Mouse (Mus musculus) T-helper 2 cell (primary cell): ENCODE measurements around the gene Itgbl1.

Experiments used
- in situ Hi-C: fragments of 300-600 bp; cut with MboI, MseI; formaldehyde crosslinking; loops from one replicate; pipeline ENCODE4 v1.15.1; 2025; ENCODE audit warnings: high pct_unique_total_duplicates

Gene Itgbl1

DNA sequence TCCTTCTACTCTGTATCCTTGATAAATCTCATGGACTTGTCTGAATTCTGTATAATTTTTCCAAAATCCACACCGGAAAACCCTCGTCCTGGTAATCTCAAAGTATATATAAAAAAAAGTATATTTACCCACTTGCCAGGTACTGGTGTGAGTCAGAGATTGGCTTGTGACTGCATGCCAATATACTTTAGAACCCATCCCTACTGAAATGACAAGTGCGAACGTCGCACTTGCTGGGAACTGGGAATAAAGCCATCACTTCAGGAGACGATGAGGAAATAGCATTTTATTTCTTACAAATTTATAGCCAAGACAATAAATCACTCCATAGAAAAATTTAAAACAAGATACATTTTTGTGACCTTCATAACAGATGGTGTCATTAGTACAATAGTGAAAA, 308.2 kb downstream of the Itgbl1 start:
- in situ Hi-C loops: no loop called here

DNA sequence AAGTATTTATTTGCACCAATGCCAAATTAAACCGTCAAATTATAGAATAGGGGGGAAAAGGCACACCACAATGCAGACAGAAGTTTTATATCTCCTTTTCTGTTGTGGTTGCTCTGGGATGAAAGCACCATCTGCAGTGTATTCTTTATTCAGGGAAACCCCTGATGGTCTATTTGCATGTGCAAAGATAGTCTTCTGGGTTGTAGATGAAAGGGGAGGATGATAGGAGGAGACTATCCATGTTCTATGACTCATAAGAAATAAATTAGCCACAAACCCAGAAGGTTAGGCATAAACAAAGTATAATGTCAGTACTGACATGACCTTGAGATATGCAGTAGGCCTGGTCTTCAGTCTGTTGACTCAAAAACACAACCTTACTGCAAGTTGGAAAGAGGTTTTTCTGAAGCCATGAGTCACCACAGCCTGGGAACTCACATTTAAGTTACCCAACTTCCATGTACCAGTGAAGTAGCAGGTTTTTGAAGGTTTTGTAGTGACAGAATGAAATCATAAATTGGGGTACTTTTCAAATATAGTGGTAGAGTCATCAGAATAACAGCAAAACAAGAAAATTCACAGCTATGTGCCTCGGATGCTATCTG, 330.9 kb downstream of the Itgbl1 start:
- in situ Hi-C loops: no loop called here
